Mouse (Mus musculus) right cerebral cortex, adult 18-20 months (tissue): ENCODE data around the gene Nudt1.
"Not testable (repeated sequence)": the region's sequence is repeated elsewhere in the genome, so short reads cannot be mapped to it uniquely, and the experiment has no call there.

Source experiments
- DNase-seq: peaks from one replicate; pipeline ENCODE4 v3.0.0; 2022; ENCODE audit warnings: mixed read lengths

The Nudt1 gene

DNA sequence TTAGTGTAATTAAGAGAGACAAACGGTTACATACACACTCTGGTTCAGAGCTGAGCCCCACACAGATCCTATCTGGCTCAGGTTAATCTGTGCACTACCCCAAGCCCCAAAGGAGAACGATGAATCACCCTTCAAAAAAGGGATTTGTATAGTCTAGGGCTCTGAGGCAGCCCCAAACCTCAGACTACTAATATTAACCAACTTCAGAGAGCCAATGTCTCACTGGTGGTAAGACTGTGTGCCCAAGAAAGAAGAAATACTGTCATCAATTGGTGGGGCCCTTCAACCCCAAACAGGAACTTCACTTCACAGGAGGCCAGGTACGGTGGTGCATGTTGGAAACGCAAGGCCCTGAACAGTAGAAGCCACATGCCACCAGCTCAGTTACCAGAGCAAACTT, 23.8 kb downstream of the Nudt1 start:
- DNase-seq = no peak

DNA sequence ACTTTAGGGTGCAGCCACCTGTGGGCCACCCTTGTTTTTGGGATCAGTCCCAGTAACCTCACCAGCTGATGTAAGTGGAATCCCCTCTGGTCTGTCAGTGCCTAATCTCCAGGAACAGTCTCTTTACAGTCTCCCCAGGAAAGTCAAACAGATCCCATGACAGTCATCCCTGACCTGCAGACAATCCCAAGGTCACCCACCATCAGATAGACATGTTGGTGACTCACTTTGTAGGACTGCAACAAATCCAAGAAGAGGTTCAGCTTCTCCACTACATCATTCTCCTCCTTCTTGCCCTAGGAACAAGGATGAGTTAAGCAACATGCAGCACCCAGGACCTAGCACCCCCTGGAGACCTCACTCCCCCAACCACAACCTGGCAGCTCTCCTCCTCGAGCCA, 24.6 kb downstream of the Nudt1 start:
- no peak for DNase-seq

DNA sequence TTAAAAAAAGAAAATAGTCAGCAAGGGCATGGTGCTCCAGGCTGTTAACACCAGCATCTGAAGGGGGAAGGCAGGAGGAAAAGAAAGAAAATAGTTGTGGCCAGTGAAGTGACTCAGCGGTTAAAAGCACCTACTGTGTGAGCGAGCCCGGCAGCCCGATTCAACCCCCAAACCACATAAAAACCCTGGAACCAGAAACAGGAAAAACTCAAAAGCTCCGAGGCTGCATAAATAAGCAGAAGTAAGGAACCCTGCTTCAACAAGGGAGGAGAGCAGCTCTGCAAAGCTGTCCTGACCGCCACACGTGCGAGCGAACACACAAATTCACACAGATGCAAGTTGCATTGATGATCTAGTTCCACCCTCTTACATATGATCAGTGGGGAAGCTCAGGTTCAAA, 28.4 kb downstream of the Nudt1 start:
- no peak for DNase-seq

DNA sequence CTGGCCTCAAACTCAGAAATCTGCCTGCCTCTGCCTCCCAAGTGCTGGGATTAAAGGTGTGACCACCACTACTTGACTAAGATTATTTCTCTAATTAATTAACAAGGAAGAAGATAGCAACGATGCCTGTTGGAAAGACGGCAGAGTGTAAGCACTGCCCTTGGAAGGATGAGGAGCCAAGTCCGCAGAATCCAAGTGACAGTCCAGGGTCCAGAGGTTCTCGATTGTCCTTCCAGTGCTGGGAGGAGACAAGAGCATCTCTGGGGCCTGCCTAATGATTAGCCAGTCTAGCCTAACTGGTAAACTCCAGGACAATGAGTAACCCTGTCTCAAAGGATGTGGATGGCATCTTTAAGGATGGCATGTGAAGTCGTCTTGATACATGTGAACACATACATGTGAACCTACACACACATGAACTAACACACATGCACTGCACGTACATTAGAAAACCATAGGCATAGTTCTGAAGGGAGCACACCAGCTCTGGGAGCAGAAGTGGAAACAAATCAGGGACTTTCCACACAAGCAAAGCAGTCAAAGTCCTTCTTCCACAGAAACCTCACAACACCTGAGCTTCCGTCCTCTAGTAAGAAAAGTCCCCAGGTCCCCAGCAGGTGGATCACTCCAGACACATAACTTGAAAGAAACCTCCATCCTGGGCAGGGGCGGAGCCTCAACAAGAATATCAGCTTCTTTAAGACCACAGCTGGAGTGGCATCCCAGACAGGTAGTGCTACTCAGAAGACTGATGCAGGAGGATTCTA, 29.5 kb downstream of the Nudt1 start:
- DNase-seq = no peak

DNA sequence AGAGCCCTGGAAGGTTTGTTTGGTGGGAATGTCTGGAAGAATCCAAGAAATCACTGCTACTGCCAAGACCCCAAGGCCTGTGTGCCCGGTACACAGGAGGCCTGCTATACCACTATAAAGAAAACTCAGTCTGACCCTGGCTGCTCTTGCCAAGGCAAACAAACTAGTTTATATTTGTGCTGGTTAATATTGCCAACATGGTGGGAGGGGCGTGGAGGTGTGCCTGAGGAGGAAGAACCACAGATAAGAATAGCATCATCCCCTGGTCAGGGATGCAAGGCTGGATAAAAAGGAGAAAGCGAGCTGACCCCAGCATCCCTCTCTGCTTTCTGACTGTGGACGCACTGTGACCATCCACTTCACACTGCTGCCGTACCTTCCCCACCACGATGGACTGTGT, 30.9 kb downstream of the Nudt1 start:
- DNase-seq = no peak

DNA sequence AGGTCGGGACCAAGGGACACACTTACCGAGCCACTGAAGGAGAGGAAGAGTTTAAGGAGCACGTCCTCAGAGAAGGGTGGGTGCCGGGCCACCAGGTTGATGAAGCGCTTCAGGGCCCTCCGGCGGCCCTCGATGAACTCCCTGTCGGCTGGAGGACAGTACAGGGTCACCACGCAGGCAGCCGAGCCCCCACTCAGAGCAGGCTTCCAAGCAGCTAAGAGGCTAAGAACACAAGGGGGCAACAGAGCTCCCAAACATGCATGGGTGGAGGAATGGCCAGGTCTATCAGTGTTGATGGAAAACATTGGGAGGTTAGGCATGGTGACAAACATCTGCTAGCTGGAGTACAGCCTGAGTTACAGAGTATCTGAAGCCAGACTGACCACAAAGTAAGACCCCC, 34.5 kb downstream of the Nudt1 start:
- no peak for DNase-seq

DNA sequence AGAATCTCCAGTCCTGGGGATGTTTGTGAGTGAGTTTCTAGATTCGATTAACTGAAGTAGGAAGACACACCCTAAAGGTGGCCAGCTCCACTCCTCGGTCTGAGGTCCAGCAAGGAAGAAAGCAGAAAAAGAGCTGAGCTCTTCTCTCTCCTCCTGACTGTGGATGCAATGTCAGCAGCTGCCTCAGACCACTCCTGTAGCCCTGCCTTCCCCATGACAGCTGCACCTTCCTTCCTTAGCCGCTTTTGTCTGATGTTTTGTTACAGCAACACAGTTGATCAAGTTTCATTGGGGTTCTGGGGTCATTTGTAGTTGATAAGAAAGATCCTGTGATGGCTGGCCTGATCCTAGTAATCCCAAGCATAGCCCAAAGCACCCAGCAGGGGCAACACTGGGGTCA, 36.0 kb downstream of the Nudt1 start:
- DNase-seq = no peak

DNA sequence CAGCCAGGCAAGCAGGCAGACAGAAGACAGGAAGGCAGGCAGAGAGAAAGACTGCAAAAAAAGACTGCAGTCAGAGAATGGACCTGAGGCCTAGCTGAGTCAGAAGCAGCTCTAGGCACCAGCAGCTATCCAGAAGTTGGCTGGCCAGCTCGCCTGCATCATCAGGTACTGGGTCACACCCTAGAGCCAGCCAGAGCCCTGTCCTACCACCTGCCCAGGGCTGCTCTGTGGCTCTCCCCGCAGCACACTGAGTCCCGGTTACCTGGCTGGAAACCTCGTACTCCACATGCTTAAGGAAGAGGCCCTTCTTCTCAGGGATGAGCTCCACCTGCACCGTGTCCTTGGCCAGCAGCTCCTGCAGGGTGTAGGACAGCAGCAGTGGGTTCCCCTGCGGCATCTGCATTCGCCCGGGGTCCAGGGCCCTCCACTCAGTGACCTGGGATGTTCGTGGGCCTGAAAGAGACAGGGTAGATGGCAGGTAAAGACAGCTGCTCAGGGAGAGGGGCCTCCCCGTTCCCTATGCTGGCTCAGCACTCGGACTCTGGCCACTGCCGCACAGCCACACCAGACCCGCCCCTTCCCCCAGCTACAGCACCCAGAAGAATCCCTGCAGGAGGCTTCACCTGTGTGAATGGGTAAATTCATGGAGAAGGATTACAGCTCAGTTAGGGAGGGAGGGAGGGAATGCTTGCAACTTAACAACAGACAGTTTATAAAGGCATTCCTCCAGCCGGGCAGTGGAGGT, 38.6 kb downstream of the Nudt1 start:
- DNase-seq = no peak

DNA sequence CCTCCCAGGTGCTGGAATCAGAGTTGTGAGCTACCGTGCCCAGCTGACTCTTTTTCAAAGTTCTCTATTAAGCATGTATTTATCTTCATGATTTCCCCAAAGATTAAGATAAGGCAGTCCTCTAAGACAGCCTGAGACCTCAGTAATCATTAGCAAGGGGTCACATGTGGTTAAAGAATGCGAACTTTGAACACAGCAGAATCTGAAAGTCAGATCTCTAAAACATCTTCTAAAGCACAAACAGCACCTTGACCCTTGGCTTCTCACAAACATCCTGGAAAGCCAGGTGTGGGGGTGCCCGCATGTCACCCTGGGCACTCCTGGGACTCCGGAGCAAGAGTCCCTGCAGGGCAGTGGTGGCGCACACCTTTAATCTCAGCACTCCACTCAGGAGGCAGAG, 43.0 kb downstream of the Nudt1 start:
- no peak for DNase-seq

DNA sequence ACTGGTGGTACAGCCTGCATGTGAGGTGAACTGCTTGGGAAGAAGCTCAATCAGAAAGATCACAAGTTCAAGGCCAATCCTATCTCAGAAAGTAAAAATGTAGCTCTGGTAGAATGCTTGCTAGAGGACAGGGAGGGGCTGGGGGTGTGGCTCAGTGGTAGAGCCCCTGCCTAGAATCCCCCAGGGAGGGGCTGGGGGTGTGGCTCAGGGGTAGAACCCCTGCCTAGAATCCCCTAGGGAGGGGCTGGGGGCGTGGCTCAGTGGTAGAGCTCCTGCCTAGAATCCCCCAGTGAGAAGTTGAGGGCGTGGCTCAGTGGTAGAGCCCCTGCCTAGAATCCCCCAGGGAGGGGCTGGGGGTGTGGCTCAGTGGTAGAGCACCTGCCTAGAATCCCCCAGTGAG, 46.7 kb downstream of the Nudt1 start:
- not testable (repeated sequence) for DNase-seq

DNA sequence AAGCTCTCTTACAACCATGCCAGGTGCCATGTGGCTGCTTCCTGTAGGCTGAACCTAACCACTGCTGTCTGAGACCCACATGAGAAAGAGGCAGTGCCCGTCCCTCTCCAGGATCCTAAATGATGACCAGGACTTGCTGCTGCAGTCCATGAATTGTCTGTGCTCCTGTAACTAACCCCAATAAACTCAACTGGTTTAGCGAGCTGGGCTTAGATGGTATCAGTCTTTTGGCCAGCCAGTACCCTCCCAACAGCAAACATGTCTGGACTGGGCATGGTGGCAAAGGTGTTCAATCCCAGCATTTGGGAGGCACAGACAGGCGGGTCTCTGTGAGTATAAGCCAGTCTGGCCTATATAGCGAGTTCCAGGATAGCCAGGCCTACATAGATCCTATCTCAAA, 47.5 kb downstream of the Nudt1 start:
- no peak for DNase-seq

DNA sequence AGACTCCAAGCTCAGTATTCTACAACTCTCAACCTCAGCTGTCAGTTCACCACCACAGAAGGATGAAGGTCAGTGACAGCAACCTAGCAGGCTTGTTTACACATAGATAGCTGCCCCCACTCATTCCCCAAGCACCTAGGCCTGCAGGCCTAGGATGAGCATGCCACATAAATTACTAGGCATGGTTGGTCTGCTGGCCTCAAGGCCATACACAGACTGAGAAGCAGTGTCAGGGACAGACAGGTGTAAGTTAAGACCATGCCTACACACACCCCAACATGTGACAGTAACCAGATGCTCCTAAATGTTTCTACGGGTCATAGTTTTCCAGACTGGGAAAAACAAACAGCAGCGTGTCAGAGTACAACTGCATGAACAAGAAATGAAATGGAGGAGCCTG, 48.0 kb downstream of the Nudt1 start:
- no peak for DNase-seq

DNA sequence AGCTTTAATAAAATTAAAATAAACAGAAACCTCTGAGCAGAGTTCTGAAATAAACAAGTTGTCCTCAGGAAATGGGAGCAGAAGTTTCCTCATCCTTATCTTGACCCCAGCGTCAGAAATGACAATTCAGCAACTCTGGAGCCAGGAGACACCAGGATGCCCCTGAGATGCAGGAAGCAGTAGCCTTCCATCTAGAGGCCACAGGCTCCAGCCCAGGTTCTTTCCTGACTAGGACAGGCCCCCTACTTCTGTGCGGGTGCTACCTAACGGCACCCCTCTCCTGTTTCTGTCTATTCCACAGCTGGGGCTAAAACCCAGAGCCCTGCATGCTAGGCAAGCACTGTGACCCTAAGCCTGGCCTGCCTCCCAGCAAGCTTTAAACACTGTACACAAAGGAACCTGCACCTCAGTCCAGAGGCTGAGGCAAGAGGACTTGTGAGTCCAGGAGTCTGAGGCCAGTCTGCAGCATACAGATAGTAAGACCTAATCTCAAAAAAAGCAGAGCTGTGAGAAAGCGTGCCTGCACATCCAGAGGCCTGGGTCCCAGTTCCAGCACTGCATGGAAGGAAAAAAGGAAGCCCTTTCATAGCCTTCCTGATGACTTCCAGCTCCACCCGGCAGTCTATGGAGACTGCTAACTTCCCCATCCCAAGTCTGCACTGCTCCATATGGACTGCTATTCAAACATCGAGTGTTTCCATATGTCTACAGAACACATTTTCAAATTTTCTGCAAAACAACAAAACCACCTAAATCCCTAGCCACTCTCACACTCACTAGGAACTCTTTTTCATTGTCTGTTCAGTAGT, 49.2 kb downstream of the Nudt1 start:
- DNase-seq = no peak

DNA sequence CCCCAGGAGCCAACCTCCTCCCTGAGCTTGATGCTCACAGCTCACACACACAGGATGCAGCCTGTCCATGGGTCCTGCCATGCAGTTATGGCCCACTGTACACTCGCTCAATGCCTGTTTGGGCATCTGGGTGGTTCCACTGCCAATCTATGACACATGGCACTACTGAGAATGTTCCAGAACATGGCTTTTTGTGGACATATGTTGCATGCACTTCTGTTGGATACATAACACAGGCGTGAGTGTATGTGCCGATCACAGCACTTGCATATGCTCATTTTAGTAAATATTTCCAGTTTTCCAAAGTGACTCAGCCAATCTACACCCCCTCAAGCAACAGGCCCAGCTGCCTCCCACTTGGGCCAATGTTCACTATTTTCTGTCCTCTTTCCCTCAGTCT, 50.2 kb downstream of the Nudt1 start:
- peak; percentile 43 for DNase-seq

DNA sequence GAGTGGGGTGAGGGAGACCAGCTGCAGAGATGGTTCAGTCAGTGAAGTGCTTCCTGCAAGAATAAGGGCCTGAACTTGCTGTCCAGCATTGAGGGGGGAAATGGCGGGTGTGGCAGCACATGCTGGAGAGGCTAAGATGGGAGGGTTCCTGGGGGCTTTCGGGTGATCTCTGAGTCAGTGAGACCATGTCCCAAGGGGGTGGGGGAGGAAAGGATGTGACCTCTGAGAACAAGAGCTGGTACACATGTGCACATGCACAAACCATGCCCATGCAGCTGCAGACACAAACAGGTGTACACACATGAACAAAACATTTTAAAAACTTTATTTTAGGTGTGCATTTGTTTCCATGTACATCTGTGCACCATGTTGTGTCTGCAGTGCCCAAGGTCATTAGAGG, 52.3 kb downstream of the Nudt1 start:
- DNase-seq = no peak

DNA sequence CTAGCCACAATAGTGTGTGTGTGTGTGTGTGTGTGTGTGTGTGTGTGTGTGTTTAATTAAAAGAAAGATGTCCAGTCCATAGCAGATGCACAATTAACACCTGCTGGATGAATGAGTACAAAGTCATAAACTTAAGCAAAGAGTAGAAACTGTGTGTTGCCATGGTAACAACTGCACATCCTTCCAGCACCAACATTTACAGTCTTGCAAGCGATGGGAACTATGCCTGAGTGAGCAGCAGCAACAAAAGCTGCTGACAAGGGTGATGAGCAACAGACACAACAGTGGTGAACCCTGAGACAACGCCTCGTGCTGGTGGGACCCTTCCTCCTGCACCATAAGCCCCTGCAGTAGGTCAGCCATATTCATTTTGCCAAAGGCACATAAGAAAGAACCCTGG, 52.8 kb downstream of the Nudt1 start:
- peak; percentile 28 for DNase-seq

DNA sequence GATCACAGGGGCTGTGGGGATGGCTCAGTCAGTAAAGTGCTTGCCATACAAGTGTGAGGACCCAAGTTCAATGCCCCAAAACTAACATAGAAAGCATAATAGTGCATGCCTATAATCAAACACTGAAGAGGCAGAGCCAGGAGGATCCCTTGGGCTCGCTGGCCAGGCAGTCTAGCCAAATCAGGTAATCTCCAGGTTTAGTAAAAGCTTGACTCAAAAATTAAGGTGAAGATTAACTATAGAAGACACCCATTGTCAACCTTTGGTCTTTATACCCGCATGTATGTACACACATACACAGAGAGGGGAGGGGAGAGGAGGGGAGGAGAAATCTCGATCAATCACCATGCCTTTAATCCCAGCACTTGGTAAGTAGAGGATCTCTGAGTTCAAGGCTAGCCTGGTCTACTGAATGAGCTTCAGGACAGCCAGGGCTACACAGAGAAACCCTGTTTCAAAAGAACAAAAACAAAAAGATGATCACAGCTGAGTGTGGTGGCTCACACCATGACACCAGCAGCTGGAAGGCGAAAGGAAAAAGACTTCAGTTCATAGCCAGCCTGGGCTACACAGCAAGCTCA, 53.9 kb downstream of the Nudt1 start:
- no peak for DNase-seq

DNA sequence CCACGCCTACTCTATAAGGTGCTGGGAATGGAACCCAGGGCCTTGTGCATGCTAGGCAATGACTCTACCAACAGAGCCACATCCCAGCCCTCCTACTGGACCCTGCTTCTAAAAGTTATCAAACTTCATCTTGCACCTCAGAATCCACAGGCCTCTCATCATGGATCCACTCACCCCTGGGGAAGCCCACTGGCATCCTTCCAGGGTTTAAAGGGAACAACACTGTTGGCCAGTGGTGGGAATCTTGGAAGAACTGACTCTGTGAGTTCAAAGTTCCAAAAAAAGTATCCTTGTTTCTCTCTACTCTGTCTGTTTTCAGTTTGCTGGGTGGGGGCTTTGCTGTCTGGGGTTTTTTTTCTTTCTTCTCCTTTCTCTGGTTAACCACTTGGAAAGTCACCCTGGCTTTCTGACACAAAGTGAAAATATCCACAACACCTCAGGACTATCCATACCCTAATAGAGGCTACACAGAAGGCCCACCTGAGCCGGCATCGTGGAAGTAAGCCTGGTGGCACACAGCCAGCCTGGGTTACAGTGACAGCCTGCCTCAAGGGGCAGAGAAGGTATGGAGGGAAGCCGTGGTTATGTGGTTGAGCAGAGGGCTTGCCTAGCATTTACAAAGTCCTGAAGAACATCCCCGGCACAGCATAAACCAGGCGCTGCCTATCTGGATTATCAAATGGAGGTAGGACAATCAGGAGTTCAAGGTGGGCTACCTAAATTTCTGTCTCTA, 56.8 kb downstream of the Nudt1 start:
- DNase-seq = no peak

DNA sequence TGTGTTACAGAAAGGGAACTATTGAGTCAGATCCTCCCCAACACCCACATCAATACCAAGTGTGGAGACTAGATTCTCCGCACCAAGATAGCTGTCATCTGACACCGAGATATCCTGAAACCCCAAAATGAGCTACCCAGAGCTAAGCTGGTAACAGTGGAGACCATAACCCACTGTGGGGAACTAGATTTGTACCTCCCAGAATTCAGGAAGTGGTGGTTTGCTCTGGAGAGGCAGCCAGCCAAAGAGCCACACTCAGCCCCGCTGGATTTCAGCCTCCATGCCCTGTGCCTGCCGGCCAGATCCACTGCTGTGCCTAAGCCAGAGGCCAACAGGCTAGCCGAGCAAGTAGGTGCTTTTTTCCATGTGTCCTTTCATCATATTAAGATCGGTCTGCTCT, 57.8 kb downstream of the Nudt1 start:
- no peak for DNase-seq

DNA sequence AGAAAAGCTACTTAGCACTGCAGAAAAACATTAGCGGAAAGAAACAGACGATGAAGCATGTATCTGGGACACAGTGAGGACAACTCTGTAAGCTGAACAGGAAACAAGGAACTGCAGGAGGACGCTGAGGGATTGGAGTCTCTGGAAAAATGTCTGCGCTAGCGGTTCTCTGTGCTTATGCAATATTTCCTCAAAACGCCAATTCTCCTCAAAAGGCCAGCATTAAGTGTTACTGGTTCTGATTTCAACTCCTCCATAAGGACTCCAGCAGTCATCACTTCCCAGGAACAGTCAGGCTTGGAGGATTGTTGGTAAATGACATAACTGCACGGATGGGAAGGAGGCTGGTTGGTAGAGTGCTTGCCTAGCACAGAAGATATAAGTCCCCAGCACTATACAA, 59.7 kb downstream of the Nudt1 start:
- DNase-seq = no peak

DNA sequence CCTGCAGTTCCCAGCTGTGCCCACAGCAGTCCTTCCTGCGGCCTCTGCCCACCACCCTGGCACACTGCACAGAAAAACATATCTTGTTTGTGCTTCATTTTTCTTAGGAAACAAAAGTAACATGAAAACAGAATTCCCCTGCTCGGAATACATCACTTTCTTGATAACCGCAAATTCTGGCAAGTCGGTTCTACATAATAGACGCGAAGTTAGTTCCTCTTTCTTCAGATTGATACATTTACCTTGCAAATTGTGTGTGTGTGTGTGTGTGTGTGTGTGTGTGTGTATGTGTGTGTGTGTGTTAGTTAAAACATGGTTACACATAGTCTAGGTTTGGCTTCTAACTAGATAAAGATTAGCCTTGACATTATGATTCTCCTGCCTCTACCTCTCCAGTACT, 61.2 kb downstream of the Nudt1 start:
- DNase-seq = no peak

DNA sequence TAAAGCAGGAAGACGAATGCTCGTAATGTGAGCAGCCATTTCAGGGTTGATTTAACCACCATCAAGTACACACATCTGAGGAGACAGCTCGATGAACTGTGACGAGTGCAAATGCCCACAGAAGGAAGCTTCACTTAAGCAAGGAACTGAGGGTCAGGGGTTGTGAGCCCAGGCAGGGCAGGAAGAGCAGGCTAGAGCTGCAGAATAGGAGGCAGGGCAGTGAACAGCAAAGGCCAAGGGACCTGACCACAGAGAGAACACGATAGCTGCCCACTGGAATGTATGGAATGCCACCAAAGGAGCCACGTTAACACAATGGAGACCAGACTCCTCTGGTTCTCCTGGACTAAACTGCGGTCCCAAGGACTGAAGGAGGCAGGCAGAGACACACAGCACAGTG, 62.1 kb downstream of the Nudt1 start:
- DNase-seq = no peak

DNA sequence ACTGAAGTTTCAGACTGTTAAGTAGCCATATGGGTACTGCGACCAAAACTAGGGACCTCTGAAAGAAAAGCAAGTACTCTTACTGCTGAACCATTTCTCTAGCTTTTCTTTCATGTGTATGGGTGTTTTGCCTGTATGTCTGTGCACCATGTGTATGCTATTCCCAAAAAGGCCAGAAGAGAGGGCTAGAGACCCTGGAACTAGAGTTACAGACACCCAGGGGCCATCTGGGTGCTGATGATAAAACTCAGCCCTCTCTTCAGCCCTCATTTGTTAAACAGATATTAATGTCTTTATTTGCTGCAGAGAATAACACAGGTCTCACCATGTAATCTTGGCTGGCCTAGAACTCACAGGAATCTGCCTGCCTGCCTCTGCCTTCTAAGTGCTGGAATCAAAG, 63.0 kb downstream of the Nudt1 start:
- DNase-seq = no peak
